Mouse (Mus musculus) heart, adult 2 months (tissue): ENCODE results near the gene Fosl1. TPM values are rescaled to one million over a fixed set of nuclear protein-coding genes. Genes with fewer than 3 reads are reported as not detected.
"Not testable (repeated sequence)": the region's sequence is repeated elsewhere in the genome, so short reads cannot be mapped to it uniquely, and the experiment has no call there.

Experiments
- DNase-seq, 2 experiments: peaks; one replicate each; pipeline ENCODE4 v3.0.0; 2021
- H3K27ac ChIP-seq: fragments of 200-600 bp; 2 replicates; pipeline ENCODE4 v1.8.1; 2022
- H3K27me3 ChIP-seq: fragments of 200-500 bp; 2 replicates; pipeline ENCODE4 v1.6.1; 2012; ENCODE audit warnings: mild to moderate bottlenecking, low read length, inconsistent platforms, mixed read lengths; ENCODE audit not compliant: control insufficient read depth, insufficient read depth
- H3K36me3 ChIP-seq: fragments of 200-500 bp; 2 replicates; pipeline ENCODE4 v1.6.1; 2012; ENCODE audit warnings: low read length, inconsistent platforms; ENCODE audit not compliant: control insufficient read depth, insufficient read depth
- H3K4me1 ChIP-seq: fragments of 200-500 bp; 2 replicates; pipeline ENCODE4 v1.6.1; 2011; ENCODE audit warnings: low read length; ENCODE audit not compliant: control insufficient read depth, insufficient read depth
- H3K4me3 ChIP-seq: fragments of 200-600 bp; 2 replicates; pipeline ENCODE4 v1.8.1; 2022
- H3K79me2 ChIP-seq: fragments of 200-500 bp; replicated peaks from 2 replicates; pipeline ENCODE4 v1.6.1; 2012; ENCODE audit warnings: mild to moderate bottlenecking, inconsistent platforms, low read length, moderate library complexity, mixed read lengths; ENCODE audit not compliant: control insufficient read depth, insufficient read depth
- H3K9ac ChIP-seq: fragments of 200-500 bp; 2 replicates; pipeline ENCODE4 v1.6.1; 2012; ENCODE audit warnings: low read depth, mild to moderate bottlenecking, control low read depth, inconsistent platforms, low read length, mixed read lengths
- CTCF ChIP-seq: fragments of 200-600 bp; IDR thresholded peaks from 2 replicates; pipeline ENCODE4 v1.8.1; 2022; ENCODE audit warnings: antibody characterized with exemption, mild to moderate bottlenecking, moderate library complexity
- EP300 ChIP-seq: fragments of 200-500 bp; IDR thresholded peaks from 2 replicates; pipeline ENCODE4 v1.6.1; 2011; ENCODE audit warnings: low read depth, low read length, control low read depth; ENCODE audit not compliant: insufficient read depth
- POLR2A ChIP-seq: fragments of 200-500 bp; IDR thresholded peaks from 2 replicates; pipeline ENCODE4 v1.6.1; 2011; ENCODE audit warnings: mild to moderate bottlenecking, low read depth, low read length, control low read depth; ENCODE audit not compliant: insufficient read depth
- WGBS: fragments of 180-500 bp; shearing (Covaris S2); methylation state at CpG from one replicate; pipeline ENCODE4 v1.1.7; 2018; 5-methylcytosine and 5-hydroxymethylcytosine counted together
- intact Hi-C: fragments of 180-260 bp; cut with DNase I; formaldehyde crosslinking; loops from one replicate; pipeline ENCODE4 v1.15.1; 2025
- long read RNA-seq: library from polyadenylated mRNA; stranded (forward); transcript quantifications from one replicate; pipeline ENCODE4 v2.0.0, GENCODE M21; 2021
- polyA plus RNA-seq: library from polyadenylated mRNA; depleted of rRNA; stranded (reverse); fragments of >200 nt; gene quantifications from 2 replicates; pipeline ENCODE4 v1.2.3, GENCODE M21; 2012; rRNA removed
- total RNA-seq, 2 experiments: library from RNA; stranded (reverse); gene quantifications; 2 replicates each; pipeline ENCODE4 v1.2.3; 2021

Gene Fosl1
- total RNA-seq = not detected
- 0.12 TPM in 1 of 2 replicates, not detected in the other for polyA plus RNA-seq
- long read RNA-seq = 0 reads

GRCm38 (mm10) chr19:5447515-5448353, at the start of gene Fosl1:
Fosl1 (plus strand) TSS chr19:5447547.
- Histone ChIP-seq H3K27ac (no peak within 1 kb of the TSS), H3K4me1 (peaks cover 2% of the 10 kb centered on the region), H3K27me3 (peaks cover 6% of the 10 kb centered on the region; the same call in 1 of the 2 replicates), H3K4me3 (peak within 1 kb of the TSS; percentile 54), H3K36me3 (no peaks in the 10 kb centered on the region), H3K9ac (peak within 1 kb of the TSS; percentile 37), H3K79me2 (no peaks in the 10 kb centered on the region)
- intact Hi-C loops = no loop called here
- 1% methylated on average over 69 of the region's 70 CpGs for WGBS
- no peak for TF ChIP-seq POLR2A
- peak; percentile 74 to 80 for DNase-seq

- intact Hi-C loops, H3K36me3 ChIP-seq, H3K9ac ChIP-seq, H3K79me2 ChIP-seq, H3K4me3 ChIP-seq, H3K4me1 ChIP-seq, H3K27me3 ChIP-seq, H3K27ac ChIP-seq, DNase-seq: not testable (repeated sequence)
- WGBS = 68% methylated on average over 4 of the region's 4 CpGs
- 0 out of 2 replicates have a peak, but pooled peaks have one; percentile 2 for TF ChIP-seq CTCF
Measured at GRCm38 (mm10) chr19:5401073-5401472, 46.3 kb upstream of the Fosl1 start.

DNA sequence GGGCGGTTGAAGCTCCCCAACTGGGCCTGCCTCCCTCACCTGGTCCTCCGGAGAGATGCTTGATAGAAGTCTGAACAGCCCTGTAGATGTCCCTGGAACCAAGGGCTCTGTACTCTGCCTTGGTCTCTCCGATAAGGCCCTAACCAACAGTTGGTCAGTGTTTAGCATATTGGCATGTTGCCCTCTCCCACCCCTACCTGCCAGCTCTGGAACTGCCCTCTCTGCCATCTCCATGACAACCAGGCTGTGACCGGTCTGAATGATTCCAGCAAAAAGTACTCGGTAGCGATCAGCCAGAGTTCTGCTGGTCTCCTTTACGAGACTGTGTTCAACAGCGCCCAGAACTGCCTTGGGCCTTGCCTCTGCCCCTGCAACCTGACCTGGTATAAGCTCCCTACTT, 45.1 kb upstream of the Fosl1 start, which contains the start of gene Tsga10ip:
Gene Tsga10ip (minus strand): TSS at position 234 of the 400 bp plus-strand sequence.
- Histone ChIP-seq H3K4me1 (peaks cover 3% of the 10 kb centered on the region), H3K27me3 (no peaks in the 10 kb centered on the region), H3K27ac (no peak within 1 kb of the TSS), H3K9ac (no peak within 1 kb of the TSS), H3K36me3 (no peaks in the 10 kb centered on the region), H3K4me3 (no peak within 1 kb of the TSS), H3K79me2 (no peaks in the 10 kb centered on the region)
- no peak for DNase-seq
- intact Hi-C loops = no loop called here
- TF ChIP-seq CTCF (no peak), EP300 (no peak), POLR2A (no peak)
- WGBS = 81% methylated on average over 8 of the region's 8 CpGs

GRCm38 (mm10) chr19:5405924-5406323, 41.4 kb upstream of the Fosl1 start:
- intact Hi-C loops = no loop called here
- no peak for TF ChIP-seq POLR2A
- no peak for TF ChIP-seq CTCF
- no peak for TF ChIP-seq EP300
- H3K4me3 ChIP-seq = peak overlapping the region; percentile 30
- H3K27ac ChIP-seq = peak overlapping the region; percentile 65
- H3K27me3 ChIP-seq = no peaks in the 10 kb centered on the region
- H3K9ac ChIP-seq = peak overlapping the region; percentile 67
- H3K36me3 ChIP-seq = peaks cover 4% of the 10 kb centered on the region; the same call in 1 of the 2 replicates
- DNase-seq = no peak
- WGBS = 8% methylated on average over 7 of the region's 7 CpGs
- no peaks in the 10 kb centered on the region for H3K79me2 ChIP-seq
- peaks cover 15% of the 10 kb centered on the region for H3K4me1 ChIP-seq

DNA sequence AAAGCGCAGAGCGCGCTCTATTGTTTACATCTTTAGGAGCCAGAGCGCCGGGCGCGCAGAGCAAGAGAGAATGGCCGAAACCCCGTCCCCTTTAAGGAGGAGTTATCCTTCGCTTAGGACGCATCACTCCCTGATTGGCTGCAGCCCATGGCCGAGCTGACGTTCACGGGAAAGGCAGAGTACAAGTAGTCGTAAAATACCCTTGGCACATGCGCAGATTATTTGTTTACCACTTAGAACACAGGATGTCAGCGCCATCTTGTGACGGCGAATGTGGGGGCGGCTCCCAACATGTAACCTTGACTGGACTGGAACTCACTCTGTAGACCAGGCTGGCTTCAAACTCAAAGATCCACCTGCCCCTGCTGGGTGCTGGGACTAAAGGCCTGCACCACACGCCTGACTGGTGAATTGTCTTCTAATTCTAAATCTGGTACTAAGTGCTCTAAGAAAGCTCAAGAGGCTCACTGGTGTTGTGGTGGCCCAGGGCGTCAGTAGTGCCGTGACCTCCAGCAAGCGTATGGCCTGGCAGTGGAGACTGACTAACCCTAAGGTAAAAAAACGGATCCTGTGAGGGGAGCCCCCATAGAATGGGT, 40.7 kb upstream of the Fosl1 start:
- H3K27me3 ChIP-seq, H3K79me2 ChIP-seq, intact Hi-C loops, H3K36me3 ChIP-seq: not testable (repeated sequence)
- peak; percentile 65 to 67 for DNase-seq
- TF ChIP-seq POLR2A = peak; percentile 87
- Histone ChIP-seq H3K9ac (peak overlapping the region; percentile 80), H3K27ac (peak overlapping the region; percentile 96), H3K4me1 (peaks cover 17% of the 10 kb centered on the region), H3K4me3 (peak overlapping the region; percentile 48)
- WGBS = under 1% methylated on average over 24 of the region's 25 CpGs

GRCm38 (mm10) chr19:5407133-5407532, 40.2 kb upstream of the Fosl1 start:
- peak overlapping the region; percentile 80 for H3K9ac ChIP-seq
- no peaks in the 10 kb centered on the region for H3K79me2 ChIP-seq
- peaks cover 4% of the 10 kb centered on the region; the same call in 1 of the 2 replicates for H3K36me3 ChIP-seq
- peaks cover 19% of the 10 kb centered on the region for H3K4me1 ChIP-seq
- peak; percentile 74 for TF ChIP-seq CTCF
- TF ChIP-seq POLR2A = no peak
- peak; percentile 39; the same call in 1 of the 2 replicates for TF ChIP-seq EP300
- WGBS = 2% methylated on average over 7 of the region's 7 CpGs
- intact Hi-C loops = no loop called here
- H3K4me3 ChIP-seq = peak overlapping the region; percentile 48
- peak; percentile 67 for DNase-seq
- peak overlapping the region; percentile 96 for H3K27ac ChIP-seq
- no peaks in the 10 kb centered on the region for H3K27me3 ChIP-seq
